Mouse (Mus musculus) embryo, embryonic 10 days (tissue): ENCODE data around the gene Il17ra.

Experiments used
- DNase-seq: peaks from one replicate; pipeline ENCODE4 v3.0.0-alpha.2; 2015; ENCODE audit warnings: low spot score

The Il17ra gene

GRCm38 (mm10) chr6:120471991-120472441 is 9.0 kb downstream of the Il17ra start:
- DNase-seq = peak; percentile 25

- peak; percentile 39 for DNase-seq
Measured at GRCm38 (mm10) chr6:120472455-120473140, 9.6 kb downstream of the Il17ra start.

DNA sequence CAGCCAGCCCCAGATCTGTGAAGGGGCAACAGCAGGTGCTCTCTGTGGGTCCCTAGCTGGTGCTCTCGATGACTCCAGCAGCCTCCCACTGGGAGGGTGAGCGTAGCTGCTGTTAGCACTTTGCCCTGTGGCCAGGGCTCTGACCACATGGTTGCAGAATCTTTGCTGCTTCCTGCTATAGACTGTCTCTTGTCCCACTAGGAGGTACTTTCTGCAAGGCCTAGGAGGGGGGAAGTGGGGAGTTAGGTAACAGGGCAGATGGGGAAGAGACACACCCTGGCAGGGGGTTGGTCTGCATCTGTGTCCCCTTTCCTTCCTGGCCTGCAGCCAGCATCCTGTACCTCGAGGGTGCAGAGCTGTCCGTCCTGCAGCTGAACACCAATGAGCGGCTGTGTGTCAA is 10.4 kb downstream of the Il17ra start:
- no peak for DNase-seq

- no peak for DNase-seq
Measured at GRCm38 (mm10) chr6:120475288-120475687, 12.2 kb downstream of the Il17ra start.

GRCm38 (mm10) chr6:120479302-120479701 is 16.3 kb downstream of the Il17ra start:
- DNase-seq = no peak

DNA sequence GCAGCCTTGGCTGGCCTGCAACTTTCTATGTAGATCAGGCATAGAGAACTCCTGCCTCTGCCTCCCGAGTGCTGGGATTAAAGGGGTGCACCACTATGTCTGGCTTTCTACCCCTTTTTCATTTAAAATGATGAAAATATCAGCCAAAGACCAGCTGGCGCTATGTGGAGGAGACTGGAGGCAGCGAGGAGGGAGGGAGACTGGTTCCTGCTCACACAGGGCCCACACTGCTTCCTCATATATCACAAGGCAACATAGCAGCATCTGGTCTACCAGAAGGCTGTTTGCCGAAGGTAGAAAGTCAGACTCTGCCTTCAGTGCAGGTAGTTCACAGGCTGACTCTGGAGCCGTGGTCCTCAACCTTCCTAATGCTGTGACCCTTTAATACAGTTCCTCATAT is 17.3 kb downstream of the Il17ra start:
- no peak for DNase-seq

- DNase-seq = no peak
Measured at GRCm38 (mm10) chr6:120481538-120481937, 18.5 kb downstream of the Il17ra start.

GRCm38 (mm10) chr6:120482021-120482420 is 19.0 kb downstream of the Il17ra start:
- DNase-seq = no peak

DNA sequence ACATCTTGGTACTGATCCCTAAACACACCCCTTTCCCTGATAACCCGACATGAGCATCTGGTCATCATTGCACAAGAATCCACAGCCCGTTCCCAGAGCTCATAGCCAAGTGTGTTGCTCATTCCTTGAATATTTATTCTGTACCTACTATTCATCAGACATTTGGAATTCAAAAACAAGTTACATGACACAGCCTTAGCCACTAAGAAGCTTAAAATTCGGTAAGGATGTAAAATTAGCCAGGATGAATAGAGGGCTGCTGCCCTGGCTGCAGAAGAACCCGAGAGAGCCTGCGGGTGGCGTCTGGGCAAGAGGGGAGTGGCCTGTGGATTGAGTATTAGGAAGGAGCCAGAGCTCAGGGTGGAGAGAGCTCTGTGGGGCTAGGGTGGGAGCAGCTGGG is 19.7 kb downstream of the Il17ra start:
- no peak for DNase-seq

GRCm38 (mm10) chr6:120483211-120483626 is 20.2 kb downstream of the Il17ra start:
- peak; percentile 55 for DNase-seq

GRCm38 (mm10) chr6:120485038-120485437 is 22.0 kb downstream of the Il17ra start:
- no peak for DNase-seq

GRCm38 (mm10) chr6:120486051-120486510 is 23.0 kb downstream of the Il17ra start:
- no peak for DNase-seq

DNA sequence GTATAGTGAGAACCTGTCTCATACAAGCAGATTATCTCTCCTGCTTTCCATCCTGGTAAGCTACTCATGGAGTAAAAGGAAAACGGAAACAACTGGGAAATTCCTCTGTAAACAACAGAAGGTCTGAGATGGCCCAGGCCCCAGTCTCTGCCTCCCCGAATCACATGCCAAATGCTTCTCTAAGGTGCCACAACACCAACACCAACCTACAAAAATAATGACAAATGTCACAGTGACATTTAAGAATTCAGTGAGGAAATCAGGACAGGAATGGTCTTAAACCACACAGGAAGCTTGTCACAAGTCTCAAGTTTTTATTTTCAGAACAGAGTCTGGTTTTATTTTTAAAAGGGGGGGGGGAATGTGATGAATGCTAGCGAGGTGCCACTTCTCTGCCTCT is 25.6 kb downstream of the Il17ra start:
- DNase-seq = no peak

DNA sequence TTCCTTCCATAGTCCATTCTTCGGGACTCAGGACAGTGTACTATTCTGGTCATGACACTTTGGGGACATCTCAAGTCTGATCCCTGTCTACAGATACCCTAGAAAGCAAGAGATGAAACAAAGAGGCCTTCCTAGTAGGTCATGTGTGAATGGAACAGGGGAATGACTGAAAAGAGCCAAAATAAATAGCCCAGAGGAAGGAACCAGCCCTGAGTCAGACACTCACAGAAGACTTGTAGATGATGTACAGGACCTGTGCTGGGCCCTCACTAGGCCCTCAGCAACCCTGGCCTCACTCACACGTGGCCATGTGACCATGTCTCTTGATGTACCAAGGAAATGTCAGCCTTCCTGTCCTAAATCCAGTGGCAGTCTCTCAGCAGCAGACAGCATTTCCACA is 26.4 kb downstream of the Il17ra start:
- no peak for DNase-seq

- no peak for DNase-seq
Measured at GRCm38 (mm10) chr6:120491064-120491463, 28.0 kb downstream of the Il17ra start.

DNA sequence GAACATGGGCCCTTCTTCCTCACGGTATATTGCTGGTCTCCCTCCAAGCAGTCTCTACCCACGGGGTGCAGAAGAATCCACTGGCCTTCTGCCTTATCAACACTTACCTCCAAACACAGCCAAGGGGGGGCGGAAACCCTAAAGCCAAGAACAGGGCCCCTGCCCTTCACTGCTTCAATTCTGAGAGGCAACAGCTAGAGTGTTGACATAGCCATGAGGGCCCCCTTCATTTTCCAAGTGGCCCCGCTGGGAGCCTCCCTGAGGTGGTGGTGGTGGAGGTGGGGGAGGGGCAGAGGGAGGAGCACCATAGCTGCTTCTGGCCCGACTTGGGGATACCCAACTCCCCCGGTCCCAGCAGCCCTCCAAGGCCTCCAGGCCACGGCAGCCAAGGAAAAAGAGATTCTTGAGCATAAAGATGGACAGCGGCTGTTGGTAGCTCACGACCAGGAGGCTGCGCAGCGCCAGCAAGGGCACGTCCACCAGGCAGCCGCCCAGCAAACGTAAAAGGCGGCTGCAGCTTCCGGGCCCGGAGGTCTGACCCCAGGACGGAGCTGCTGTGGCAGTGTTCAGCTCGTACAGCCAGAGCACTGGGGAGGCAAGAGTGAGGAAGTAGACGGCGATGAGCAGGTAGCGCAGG is 28.9 kb downstream of the Il17ra start:
- DNase-seq = peak; percentile 33

GRCm38 (mm10) chr6:120492499-120493373 is 29.7 kb downstream of the Il17ra start:
- DNase-seq = peak; percentile 64

DNA sequence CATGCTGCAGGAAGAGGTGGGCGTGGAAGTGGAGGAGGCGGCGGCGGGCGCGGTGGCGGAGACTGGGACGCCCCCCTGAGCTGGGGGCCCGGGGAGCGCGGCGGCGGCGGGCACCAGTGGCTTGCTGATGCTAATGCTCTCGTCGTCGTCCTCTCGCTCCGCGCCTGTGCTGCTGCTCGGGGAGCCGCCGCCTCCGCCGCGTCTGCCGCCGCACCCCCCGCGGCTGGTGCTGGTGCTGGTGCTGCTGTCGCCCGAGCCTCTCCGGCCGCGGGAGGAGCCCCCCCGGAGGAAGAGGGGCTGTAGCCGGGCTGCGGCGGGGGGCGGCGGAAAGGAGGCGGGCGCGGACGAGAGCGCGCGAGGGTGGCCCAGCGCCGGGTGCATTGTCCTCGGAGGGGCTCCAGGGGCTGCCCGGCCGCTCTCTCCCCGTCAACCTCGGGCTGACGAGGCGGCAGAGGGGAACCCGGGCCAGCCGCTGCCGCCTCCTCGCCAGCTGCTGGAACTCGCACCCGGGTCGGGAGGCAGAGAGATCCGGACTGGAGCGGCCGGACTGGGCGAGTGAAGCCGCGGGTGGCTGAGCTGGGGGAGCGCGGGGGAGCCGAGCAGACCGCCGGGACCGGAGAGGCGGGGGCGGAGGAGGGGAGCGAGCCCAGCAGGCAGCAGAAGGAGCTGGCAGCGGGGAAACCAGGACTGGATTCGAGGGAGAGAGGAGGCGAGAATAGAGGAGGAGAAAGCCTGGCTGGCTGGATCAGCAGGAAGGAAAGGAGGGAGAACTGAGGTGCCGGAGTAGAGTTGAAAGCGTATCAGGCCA is 30.5 kb downstream of the Il17ra start, which contains the start of gene Tmem121b:
TSS of gene Tmem121b (minus strand) at position 434 of the 808 bp plus-strand sequence.
- DNase-seq = peak; percentile 88

DNA sequence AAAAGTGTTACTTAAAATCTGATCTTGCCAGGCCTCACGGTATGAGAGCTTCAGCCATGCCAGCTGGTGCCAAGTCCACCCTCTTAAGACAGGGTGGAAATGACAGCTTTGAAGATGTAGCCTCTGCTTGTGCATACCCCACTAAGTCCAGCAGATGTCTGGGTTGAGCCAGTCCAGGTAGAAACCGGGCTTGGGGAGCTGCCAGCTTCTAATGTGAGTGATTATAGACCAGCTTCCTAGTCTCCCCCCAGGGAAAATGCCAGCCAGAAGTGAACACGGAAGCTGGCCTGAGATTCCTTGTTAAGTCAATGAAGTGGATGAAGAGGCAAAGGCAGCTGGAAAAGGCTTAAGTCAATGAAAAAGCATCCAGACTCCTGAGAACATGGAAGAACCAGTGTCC is 33.5 kb downstream of the Il17ra start:
- DNase-seq = no peak

DNA sequence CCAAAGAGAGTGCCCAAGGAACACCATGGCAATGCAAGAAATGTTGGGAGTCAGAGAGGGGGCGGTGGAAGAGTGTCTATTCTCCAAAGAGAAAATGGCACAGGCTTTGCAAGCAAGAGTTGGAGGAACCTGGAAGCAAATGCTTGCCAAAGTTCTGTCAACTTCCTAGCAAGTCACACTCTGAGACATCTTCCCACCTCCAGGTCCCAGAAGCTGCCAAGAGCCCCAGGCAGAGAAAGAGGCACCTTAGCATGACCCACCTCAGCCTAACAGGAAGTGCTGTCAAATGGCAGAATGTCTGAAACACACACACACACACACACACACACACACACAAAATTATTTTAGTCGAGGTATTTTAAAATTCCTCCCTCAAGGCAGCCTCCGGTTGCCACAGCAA is 41.0 kb downstream of the Il17ra start:
- DNase-seq = no peak

DNA sequence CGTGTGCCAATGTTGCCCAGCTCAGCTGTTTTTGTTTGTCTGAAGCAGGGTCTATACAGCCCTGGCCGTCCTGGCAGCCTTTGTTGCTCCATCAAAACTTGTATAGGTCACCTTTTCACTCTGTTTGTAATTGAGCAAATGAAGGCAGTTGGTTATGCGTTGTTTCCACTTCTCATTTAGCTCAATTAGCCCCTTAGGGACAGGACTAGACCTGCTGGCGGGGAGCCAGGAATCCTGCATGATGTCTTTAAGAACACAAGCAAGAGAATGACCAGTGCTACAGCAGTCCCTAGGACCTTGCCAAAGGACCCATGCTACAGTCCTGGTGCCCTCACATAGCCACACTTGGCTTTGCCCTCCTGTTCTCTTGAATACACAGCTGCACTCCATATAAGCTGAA is 42.5 kb downstream of the Il17ra start:
- DNase-seq = no peak

- DNase-seq = no peak
Measured at GRCm38 (mm10) chr6:120508645-120509044, 45.6 kb downstream of the Il17ra start.
